Mouse (Mus musculus) liver, embryonic 14.5 days (tissue): ENCODE data around the gene Odaph.

Experiments used
- CTCF ChIP-seq: IDR thresholded peaks from 2 replicates; pipeline ENCODE4 v1.5.1; 2016; ENCODE audit warnings: antibody characterized with exemption, low read depth, control low read depth
- EP300 ChIP-seq: IDR thresholded peaks from 2 replicates; pipeline ENCODE4 v1.6.1; 2016; ENCODE audit warnings: antibody characterized with exemption, low read depth

DNA sequence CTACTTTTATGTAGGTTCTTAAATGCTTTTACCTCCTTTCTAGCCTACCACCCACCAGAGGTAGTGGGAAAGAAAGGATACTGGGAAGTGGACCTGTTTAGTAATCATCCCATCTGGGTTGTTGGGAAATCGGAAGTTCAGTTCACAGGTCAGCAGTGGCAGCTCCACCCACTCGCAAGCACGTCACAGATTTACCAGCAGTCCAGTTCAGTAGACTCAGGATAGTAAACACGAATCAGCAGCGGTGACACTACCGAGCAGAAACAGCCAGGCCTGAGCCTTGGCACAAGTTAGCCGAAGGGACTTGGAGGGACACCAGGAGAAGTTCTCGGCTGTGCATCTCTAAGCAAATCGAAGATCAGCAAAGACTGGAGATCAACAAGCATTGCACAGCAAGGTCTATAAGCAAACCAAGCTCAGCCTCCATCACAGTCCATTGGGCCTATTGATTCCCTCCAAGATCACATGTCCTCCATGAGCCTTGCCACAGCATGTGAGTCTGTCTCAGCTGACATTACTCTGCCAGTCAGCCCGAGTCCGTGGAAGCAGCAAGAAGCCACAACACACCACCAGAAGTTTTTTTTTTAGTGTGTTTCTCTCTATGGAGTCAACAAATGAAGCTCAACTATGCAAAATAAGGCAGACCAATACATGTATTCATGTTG is 6.0 kb upstream of the Odaph start:
- TF ChIP-seq CTCF (no peak), EP300 (no peak)
